Mouse (Mus musculus) kidney, postnatal 36 days (tissue): ENCODE data around the gene Scrn1.

Experiments used
- DNase-seq, 2 experiments: peaks; one replicate each; pipeline ENCODE4 v3.0.0; 2021 to 2022; ENCODE audit warnings: mixed read lengths in 2 of 2

The Scrn1 gene

GRCm38 (mm10) chr6:54565012-54565411 lies 1.3 kb downstream of the Scrn1 start:
- no peak for DNase-seq

GRCm38 (mm10) chr6:54564506-54564991 lies 1.7 kb downstream of the Scrn1 start:
- no peak for DNase-seq

- no peak for DNase-seq
Observed at GRCm38 (mm10) chr6:54563561-54563960, 2.7 kb downstream of the Scrn1 start.

GRCm38 (mm10) chr6:54562018-54562809 lies 4.1 kb downstream of the Scrn1 start:
- DNase-seq = no peak

- DNase-seq = no peak
Observed at GRCm38 (mm10) chr6:54558466-54558865, 7.8 kb downstream of the Scrn1 start.

GRCm38 (mm10) chr6:54557671-54558070 lies 8.6 kb downstream of the Scrn1 start:
- no peak for DNase-seq

GRCm38 (mm10) chr6:54555816-54556215 lies 10.5 kb downstream of the Scrn1 start:
- DNase-seq = no peak

- DNase-seq = no peak
Observed at GRCm38 (mm10) chr6:54554341-54555110, 11.8 kb downstream of the Scrn1 start.

- DNase-seq = no peak
Observed at GRCm38 (mm10) chr6:54553632-54554031, 12.7 kb downstream of the Scrn1 start.

GRCm38 (mm10) chr6:54552721-54553413 lies 13.4 kb downstream of the Scrn1 start:
- DNase-seq = peak in 1 of 2 experiments; percentile 14

GRCm38 (mm10) chr6:54550801-54551323 lies 15.4 kb downstream of the Scrn1 start:
- peak; percentile 16 to 40 for DNase-seq

GRCm38 (mm10) chr6:54549311-54549710 lies 17.0 kb downstream of the Scrn1 start:
- DNase-seq = no peak

- peak in 1 of 2 experiments; percentile 50 for DNase-seq
Observed at GRCm38 (mm10) chr6:54548314-54549019, 17.8 kb downstream of the Scrn1 start.

- DNase-seq = no peak
Observed at GRCm38 (mm10) chr6:54543646-54544045, 22.6 kb downstream of the Scrn1 start.

- no peak for DNase-seq
Observed at GRCm38 (mm10) chr6:54542836-54543235, 23.5 kb downstream of the Scrn1 start.

- no peak for DNase-seq
Observed at GRCm38 (mm10) chr6:54540252-54540887, 25.9 kb downstream of the Scrn1 start.

GRCm38 (mm10) chr6:54539396-54539795 lies 26.9 kb downstream of the Scrn1 start:
- no peak for DNase-seq

GRCm38 (mm10) chr6:54538773-54539173 lies 27.5 kb downstream of the Scrn1 start:
- DNase-seq = no peak

- no peak for DNase-seq
Observed at GRCm38 (mm10) chr6:54537053-54537452, 29.2 kb downstream of the Scrn1 start.

GRCm38 (mm10) chr6:54535485-54535884 lies 30.8 kb downstream of the Scrn1 start:
- DNase-seq = no peak

- DNase-seq = no peak
Observed at GRCm38 (mm10) chr6:54531048-54531481, 35.2 kb downstream of the Scrn1 start.

GRCm38 (mm10) chr6:54530182-54530581 lies 36.1 kb downstream of the Scrn1 start:
- DNase-seq = no peak
